Mouse (Mus musculus) gastrocnemius, adult 8-10 months (tissue): ENCODE measurements around the gene Tpm4. TPM values are rescaled to one million over a fixed set of nuclear protein-coding genes. Genes with fewer than 3 reads are reported as not detected.
"Not testable (repeated sequence)": the region's sequence is repeated elsewhere in the genome, so short reads cannot be mapped to it uniquely, and the experiment has no call there.

Experiments
- DNase-seq, 2 experiments: peaks; one replicate each; pipeline ENCODE4 v3.0.0; 2022; ENCODE audit warnings: low spot score in 2 of 2
- total RNA-seq, 4 experiments: library from RNA; stranded (reverse); gene quantifications; 2 replicates each; pipeline ENCODE4 v1.2.4; 2022

The Tpm4 gene
- 10 to 100 TPM; 15.5 to 29.6 (median 21.3) TPM for total RNA-seq

- DNase-seq, result peak; percentile 22 to 35
Observed at GRCm38 (mm10) chr8:72134756-72135445, at the start of gene Tpm4. Tpm4 (plus strand) TSS chr8:72134975.

- not testable (repeated sequence) for DNase-seq
Observed at GRCm38 (mm10) chr8:72087611-72088010, 47.2 kb upstream of the Tpm4 start.

- not testable (repeated sequence) for DNase-seq
Observed at GRCm38 (mm10) chr8:72096721-72097120, 38.1 kb upstream of the Tpm4 start.

- DNase-seq, result peak in 1 of 2 experiments; percentile 4
Observed at GRCm38 (mm10) chr8:72099377-72100103, 35.2 kb upstream of the Tpm4 start.

GRCm38 (mm10) chr8:72105165-72105564 lies 29.6 kb upstream of the Tpm4 start:
- no peak for DNase-seq

- no peak for DNase-seq
Observed at GRCm38 (mm10) chr8:72106740-72107139, 28.0 kb upstream of the Tpm4 start, which contains the start of gene Olfr374. Olfr374 (plus strand) TSS chr8:72107040.

DNA sequence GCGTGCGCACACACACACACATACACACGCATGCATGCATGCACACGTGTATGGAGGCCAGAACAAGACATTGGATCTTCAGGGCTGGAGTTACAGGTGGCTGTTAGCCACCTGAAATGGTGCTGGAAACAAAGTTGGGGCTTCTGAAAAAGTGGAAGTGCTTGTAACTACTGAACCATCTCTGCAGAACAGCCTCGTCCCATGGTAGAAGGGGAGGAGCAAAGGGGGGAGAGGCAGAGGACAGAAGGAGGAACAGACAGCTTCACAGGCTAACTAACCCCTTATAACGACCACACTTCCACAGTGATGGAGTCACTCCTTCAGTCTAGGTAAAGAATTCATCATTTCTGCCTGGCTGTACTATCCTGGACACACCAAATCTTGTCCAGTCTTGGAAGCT lies 23.9 kb upstream of the Tpm4 start:
- no peak for DNase-seq

DNA sequence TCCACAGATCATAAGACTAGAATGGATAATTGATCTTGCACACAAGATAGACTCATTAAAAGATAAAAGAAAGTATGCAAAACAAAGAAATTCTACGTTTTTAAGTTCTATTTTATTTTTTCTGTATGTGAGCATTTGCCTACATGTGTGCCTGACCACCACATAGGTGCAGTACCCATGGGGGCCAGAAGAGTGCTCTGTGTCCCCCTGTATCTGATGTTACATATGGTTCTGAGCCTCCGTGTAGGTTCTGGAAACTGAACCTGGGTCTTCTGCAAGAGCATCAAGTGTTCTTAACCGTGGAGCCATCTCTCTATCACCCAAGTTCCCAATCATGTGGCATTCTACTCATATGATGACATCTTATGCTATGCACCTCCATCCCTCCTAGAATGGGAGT lies 22.3 kb upstream of the Tpm4 start:
- no peak for DNase-seq

GRCm38 (mm10) chr8:72115202-72115601 lies 19.6 kb upstream of the Tpm4 start:
- DNase-seq, result no peak

DNA sequence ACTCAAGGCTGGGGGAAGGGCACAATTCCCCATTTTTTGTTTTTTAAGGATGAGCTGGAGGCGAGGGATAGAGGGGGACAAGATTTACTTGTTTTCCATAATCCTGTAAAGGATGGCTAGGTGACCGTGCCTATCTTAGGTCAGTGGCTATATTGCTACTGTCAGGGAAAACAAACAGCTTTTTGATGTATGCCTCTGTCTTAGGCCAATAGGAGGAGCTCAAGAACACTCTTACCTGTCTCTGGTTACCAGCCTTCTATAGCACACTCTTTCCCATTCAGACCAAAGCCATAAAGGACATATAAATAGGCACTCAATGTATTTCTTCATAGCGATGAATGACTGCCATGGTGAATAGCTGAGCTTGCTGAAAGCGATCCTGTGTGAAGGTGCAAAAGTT lies 16.2 kb upstream of the Tpm4 start:
- no peak for DNase-seq

DNA sequence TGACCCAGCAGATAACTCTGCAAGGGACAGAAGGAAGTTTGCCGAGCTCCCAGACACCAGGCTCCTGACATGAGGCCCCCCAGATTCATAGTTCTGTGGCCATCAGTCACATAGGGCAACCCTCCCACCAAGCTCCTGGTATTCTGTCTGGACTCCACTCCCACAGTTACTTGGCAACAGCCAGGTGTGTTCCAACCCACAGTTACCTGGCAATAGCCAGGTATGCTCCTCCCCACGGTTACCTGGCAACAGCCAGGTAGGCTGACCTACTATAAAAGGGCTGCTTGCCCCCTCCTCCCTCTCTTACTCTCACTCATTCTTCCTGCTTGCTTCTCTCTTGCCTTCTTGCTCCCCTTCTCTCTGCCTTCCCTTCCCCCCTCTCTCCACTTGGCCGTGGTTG lies 13.3 kb upstream of the Tpm4 start:
- DNase-seq, result not testable (repeated sequence)

DNA sequence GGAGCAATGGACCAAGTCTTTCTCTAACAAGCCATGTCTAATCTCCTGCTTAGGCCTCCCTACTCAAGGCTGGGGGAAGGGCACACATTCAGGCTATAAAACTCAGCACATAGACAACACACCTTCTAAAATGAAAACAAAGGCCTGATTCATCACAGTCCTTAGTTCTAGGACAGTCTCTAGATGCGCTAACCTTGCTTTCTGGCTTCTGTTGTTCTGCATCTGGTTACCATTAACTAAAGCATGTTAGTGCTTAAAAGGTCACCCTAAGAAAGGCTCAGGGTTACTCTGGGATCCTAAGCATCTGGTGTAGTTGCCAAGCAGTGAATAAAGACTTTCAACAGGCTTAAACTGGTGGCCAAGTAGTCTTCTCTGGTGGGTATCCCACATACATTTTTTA lies 12.8 kb upstream of the Tpm4 start:
- no peak for DNase-seq

DNA sequence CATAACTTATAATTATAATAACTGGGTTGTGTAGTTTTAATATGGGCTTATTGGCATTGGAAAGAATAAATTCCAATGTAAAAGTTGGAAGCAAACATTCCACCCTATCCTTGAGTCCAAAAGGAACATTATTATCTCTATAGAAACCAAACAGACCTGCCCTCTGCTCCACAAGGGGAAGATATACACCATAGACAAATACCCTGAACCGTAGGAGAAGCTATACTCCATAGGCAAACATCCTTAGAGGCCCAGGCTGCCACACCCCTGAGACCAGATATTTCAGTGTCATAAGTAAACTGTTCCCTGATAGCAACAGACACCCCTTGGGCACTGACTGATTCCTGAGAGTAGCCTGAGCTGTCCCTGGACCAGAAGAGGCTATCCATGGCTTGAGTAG lies 6.9 kb upstream of the Tpm4 start:
- DNase-seq, result no peak

DNA sequence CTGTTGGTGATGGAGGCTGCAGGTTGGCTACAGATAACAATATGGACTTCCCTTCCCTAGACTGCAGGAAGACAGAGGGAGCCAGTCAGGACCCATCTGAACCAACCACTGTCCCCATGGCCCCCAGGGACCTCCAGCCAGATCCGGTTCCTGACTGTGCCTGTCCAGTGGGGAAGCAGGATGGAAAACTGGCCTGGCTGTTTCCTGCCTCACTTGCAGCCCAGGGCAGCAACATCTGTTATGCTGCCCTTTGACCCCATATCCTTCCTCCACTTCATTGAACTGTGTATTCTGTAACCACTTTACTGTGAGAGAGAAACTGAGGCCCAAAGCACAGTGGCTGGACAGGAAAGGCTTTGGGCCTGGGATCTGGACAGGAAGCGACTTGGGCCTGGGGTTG lies 3.5 kb upstream of the Tpm4 start:
- no peak for DNase-seq

GRCm38 (mm10) chr8:72131901-72132300 lies 2.9 kb upstream of the Tpm4 start:
- no peak for DNase-seq

DNA sequence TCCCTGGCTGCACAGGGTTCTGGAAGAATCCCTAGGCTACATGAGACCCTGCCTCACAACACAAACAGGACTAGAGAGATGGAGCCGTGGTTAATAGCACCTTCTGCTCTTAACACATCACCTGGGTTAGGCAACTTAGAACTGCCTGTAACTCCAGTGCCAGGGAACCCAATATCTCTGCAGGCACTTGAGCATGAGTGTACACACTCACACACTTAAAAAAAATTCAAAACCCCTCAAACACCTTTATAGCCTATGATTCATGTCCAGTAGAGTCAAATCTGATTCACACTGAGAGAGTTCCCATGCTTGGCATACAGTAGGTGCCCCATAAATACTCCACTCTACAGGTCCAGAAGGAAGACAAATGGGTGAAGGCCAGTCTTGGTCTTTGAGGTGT lies 2.4 kb upstream of the Tpm4 start:
- no peak for DNase-seq

- no peak for DNase-seq
Observed at GRCm38 (mm10) chr8:72132891-72133290, 1.9 kb upstream of the Tpm4 start.

- DNase-seq, result no peak
Observed at GRCm38 (mm10) chr8:72133507-72133906, 1.3 kb upstream of the Tpm4 start.

- DNase-seq, result peak in 1 of 2 experiments; percentile 16
Observed at GRCm38 (mm10) chr8:72135446-72136301, 899 bp downstream of the Tpm4 start.

DNA sequence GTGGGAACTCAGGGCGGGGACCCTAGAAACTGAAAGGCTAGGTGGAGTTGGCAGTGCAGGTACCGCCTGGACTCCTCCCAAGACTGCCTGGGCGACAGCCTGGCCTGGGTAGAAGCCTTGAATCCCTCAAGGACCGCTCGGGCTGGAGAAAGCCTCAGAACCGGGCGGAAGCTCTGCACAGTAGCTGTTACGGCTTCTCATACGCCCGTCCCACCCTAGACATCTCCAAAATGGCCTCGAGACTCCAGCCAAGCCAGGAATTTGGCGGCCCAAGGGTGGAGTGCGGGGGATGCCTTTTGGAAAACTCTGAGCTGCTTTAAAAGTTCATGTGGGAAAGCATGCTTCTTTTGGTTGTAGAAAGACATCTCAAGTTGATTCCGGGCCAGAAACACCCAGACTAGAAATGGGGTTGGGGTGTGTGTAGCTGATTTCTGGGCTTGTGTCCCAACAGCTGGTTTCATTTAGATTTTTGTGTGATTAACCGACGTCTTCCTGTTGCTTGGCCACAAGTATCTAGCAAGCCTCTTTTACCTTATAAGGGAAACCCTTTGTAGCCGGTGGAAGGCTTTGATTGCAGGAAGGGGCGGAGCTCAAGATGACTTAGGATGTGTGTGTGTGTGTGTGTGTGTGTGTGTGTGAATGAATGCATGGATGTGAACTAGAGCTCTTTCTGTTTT lies 1.7 kb downstream of the Tpm4 start:
- DNase-seq, result peak; percentile 40 to 62

- DNase-seq, result no peak
Observed at GRCm38 (mm10) chr8:72137431-72137830, 2.7 kb downstream of the Tpm4 start.
